ENCODE assay signal across 36 mouse cellular contexts in the genomic region with DNA sequence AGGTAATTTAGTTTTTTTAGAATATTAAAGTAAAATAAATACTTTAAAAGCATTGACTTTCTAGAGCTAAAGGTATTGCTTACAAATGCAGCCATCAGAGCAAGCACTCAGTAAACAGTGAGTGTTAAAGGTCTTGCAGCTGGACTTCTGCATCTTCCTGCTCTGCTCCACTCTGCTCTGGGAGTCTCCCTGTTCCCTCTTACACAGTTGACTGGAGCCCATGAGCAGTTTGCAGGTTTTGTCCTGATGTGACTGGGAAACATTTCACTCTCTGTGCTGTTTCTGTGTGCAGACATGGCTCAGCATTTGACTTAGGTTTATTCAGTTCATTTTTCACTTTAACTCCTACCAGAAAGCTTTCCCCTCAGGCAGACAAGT. TPM values are rescaled to one million over a fixed set of nuclear protein-coding genes. Genes with fewer than 3 reads are reported as not detected.
DNase-seq lines count a peak whose midpoint lies in the region; ATAC-seq and TF ChIP-seq lines count a peak whose summit lies in the region.
"Had no signal": no experiment of that assay in that cellular context is flagged by ENCODE, and none has a peak within 500 bp of the region (broad histone marks: within the 10 kb centered on the region; RNA-seq: fewer than 3 reads in every experiment).

No protein-coding gene starts in this region.

- no peak overlapping the region for H3K27ac ChIP-seq in liver, adult 2 months (replicated peaks; ENCODE audit: insufficient read depth, low read depth, low read length)
- H3K27ac ChIP-seq in liver, embryonic 11.5 days (ENCODE audit: low read depth, low read length) = no peak overlapping the region
- H3K27ac ChIP-seq in kidney, embryonic 15.5 days = no peak overlapping the region
- H3K27ac ChIP-seq in limb, embryonic 10.5 days = no peak overlapping the region
- H3K27ac ChIP-seq: embryonic facial prominence, embryonic 10.5 days; embryonic facial prominence, embryonic 13.5 days; forebrain, embryonic 12.5 days; forebrain, embryonic 15.5 days; heart, embryonic 15.5 days; hindbrain, embryonic 10.5 days; hindbrain, embryonic 13.5 days had no signal

- H3K9ac ChIP-seq in liver, adult 2 months (ENCODE audit: low read depth, low read length) = no peak overlapping the region
- no peak overlapping the region for H3K9ac ChIP-seq in liver, embryonic 11.5 days (ENCODE audit: low read depth, low read length)
- H3K9ac ChIP-seq in kidney, embryonic 15.5 days = no peak overlapping the region
- H3K9ac ChIP-seq: embryonic facial prominence, embryonic 13.5 days; forebrain, embryonic 12.5 days; forebrain, embryonic 15.5 days; heart, embryonic 12.5 days; heart, embryonic 15.5 days; hindbrain, embryonic 13.5 days had no signal

- no peaks in the 10 kb centered on the region for H3K36me3 ChIP-seq in liver, adult 2 months (ENCODE audit: control insufficient read depth, insufficient read depth, low read length)
- no peaks in the 10 kb centered on the region for H3K36me3 ChIP-seq in liver, embryonic 11.5 days (ENCODE audit: control insufficient read depth, insufficient read depth, low read length)
- no peaks in the 10 kb centered on the region for H3K36me3 ChIP-seq in kidney, embryonic 15.5 days
- H3K36me3 ChIP-seq in limb, embryonic 10.5 days = no peaks in the 10 kb centered on the region
- H3K36me3 ChIP-seq: embryonic facial prominence, embryonic 10.5 days; embryonic facial prominence, embryonic 13.5 days; forebrain, embryonic 12.5 days; forebrain, embryonic 15.5 days; heart, embryonic 12.5 days; heart, embryonic 15.5 days; hindbrain, embryonic 10.5 days; hindbrain, embryonic 13.5 days had no signal

- no peak for ATAC-seq in liver, embryonic 11.5 days (replicated peaks; ENCODE audit: low FRiP score)
- 0 out of 2 replicates have a peak, but pooled peaks have one; percentile 43 for ATAC-seq in kidney, embryonic 15.5 days (replicated peaks; ENCODE audit: low FRiP score)
- ATAC-seq: activated CD4-positive, CD25-positive, alpha-beta regulatory T cell, adult 4 months; CD4-positive, CD25-positive, alpha-beta regulatory T cell, adult 4 months; forebrain, embryonic 15.5 days had no signal

- 0 out of 2 replicates have a peak, but pooled peaks cover 1% of the 10 kb centered on the region for H3K4me1 ChIP-seq in liver, adult 2 months (ENCODE audit: control insufficient read depth, insufficient read depth, low read length)
- H3K4me1 ChIP-seq in liver, embryonic 11.5 days (replicated peaks; ENCODE audit: control insufficient read depth, insufficient read depth, low read length) = no peaks in the 10 kb centered on the region
- no peaks in the 10 kb centered on the region for H3K4me1 ChIP-seq in kidney, embryonic 15.5 days
- no peaks in the 10 kb centered on the region for H3K4me1 ChIP-seq in limb, embryonic 10.5 days
- H3K4me1 ChIP-seq: embryonic facial prominence, embryonic 10.5 days; embryonic facial prominence, embryonic 13.5 days; forebrain, embryonic 12.5 days; forebrain, embryonic 15.5 days; heart, embryonic 12.5 days; heart, embryonic 15.5 days; hindbrain, embryonic 10.5 days; hindbrain, embryonic 13.5 days had no signal

- TF ChIP-seq CTCF in liver, adult 2 months (IDR thresholded peaks at IDR 0.05; ENCODE audit: low read depth, low read length) = no peak

- no peak overlapping the region for H3K4me3 ChIP-seq in liver, adult 2 months (ENCODE audit: insufficient read depth, low read depth, low read length)
- H3K4me3 ChIP-seq in liver, embryonic 11.5 days (ENCODE audit: low read depth, low read length) = no peak overlapping the region
- H3K4me3 ChIP-seq in kidney, embryonic 15.5 days (replicated peaks) = no peak overlapping the region
- no peak overlapping the region for H3K4me3 ChIP-seq in limb, embryonic 10.5 days
- H3K4me3 ChIP-seq: embryonic facial prominence, embryonic 10.5 days; embryonic facial prominence, embryonic 13.5 days; erythroblast, embryonic 14.5 days; forebrain, embryonic 12.5 days; forebrain, embryonic 15.5 days; heart, embryonic 12.5 days; heart, embryonic 15.5 days; hindbrain, embryonic 10.5 days; hindbrain, embryonic 13.5 days had no signal

- no peak overlapping the region for H3K4me2 ChIP-seq in liver, embryonic 11.5 days
- no peak overlapping the region for H3K4me2 ChIP-seq in kidney, embryonic 15.5 days
- H3K4me2 ChIP-seq: embryonic facial prominence, embryonic 13.5 days; forebrain, embryonic 12.5 days; forebrain, embryonic 15.5 days; heart, embryonic 12.5 days; heart, embryonic 15.5 days; hindbrain, embryonic 13.5 days had no signal

- peak; percentile 40 for DNase-seq in liver, adult 2 months (ENCODE audit: extremely low read depth, low read depth, low spot score)
- no peak for DNase-seq in liver, embryonic 11.5 days (ENCODE audit: low spot score)
- peak; percentile 13 for DNase-seq in kidney, postnatal 10 days
- peak; percentile 43 to 50 for DNase-seq in kidney, postnatal 36 days
- DNase-seq in thymus, postnatal 36 days = no peak
- no peak for DNase-seq in limb, embryonic 10.5 days (ENCODE audit: low spot score)
- DNase-seq in heart, adult 9 months (ENCODE audit: low spot score in 2 of 2) = no peak
- DNase-seq: adrenal gland, adult 8-10 months; adrenal gland, postnatal 25 days; cerebellum, adult 11-12 months; cerebellum, adult 8-10 months; cerebellum, postnatal 10 days; cerebellum, postnatal 36 days; embryo, embryonic 11 days; gastrocnemius, postnatal 14 days; heart, adult 11 months; heart, postnatal 10 days; heart, postnatal 36 days had no signal

- no peaks in the 10 kb centered on the region for H3K27me3 ChIP-seq in liver, adult 2 months (ENCODE audit: control insufficient read depth, insufficient read depth, low read length)
- no peaks in the 10 kb centered on the region for H3K27me3 ChIP-seq in liver, embryonic 11.5 days (replicated peaks; ENCODE audit: control insufficient read depth, insufficient read depth, low read length)
- no peaks in the 10 kb centered on the region for H3K27me3 ChIP-seq in kidney, embryonic 15.5 days
- no peaks in the 10 kb centered on the region for H3K27me3 ChIP-seq in limb, embryonic 10.5 days (ENCODE audit: low read depth, poor library complexity, severe bottlenecking)
- H3K27me3 ChIP-seq: embryonic facial prominence, embryonic 13.5 days; forebrain, embryonic 12.5 days; forebrain, embryonic 15.5 days; heart, embryonic 12.5 days; heart, embryonic 15.5 days; hindbrain, embryonic 13.5 days had no signal

- TF ChIP-seq POLR2A in liver, adult 2 months (IDR thresholded peaks at IDR 0.05; ENCODE audit: extremely low read depth, insufficient read depth, low read length) = no peak

- H3K79me2 ChIP-seq in liver, adult 2 months (ENCODE audit: control insufficient read depth, insufficient read depth, low read length) = no peaks in the 10 kb centered on the region

- H3K9me3 ChIP-seq in liver, embryonic 11.5 days (ENCODE audit: control insufficient read depth, low read length) = no peaks in the 10 kb centered on the region
- H3K9me3 ChIP-seq in kidney, embryonic 15.5 days (replicated peaks) = no peaks in the 10 kb centered on the region
- no peaks in the 10 kb centered on the region for H3K9me3 ChIP-seq in limb, embryonic 10.5 days (replicated peaks)
- H3K9me3 ChIP-seq: embryonic facial prominence, embryonic 10.5 days; embryonic facial prominence, embryonic 13.5 days; forebrain, embryonic 12.5 days; forebrain, embryonic 15.5 days; heart, embryonic 12.5 days; heart, embryonic 15.5 days; hindbrain, embryonic 10.5 days; hindbrain, embryonic 13.5 days had no signal

RNA-seq across cellular contexts. Expression of a gene that starts 45.4 kb away (rescaled TPM):
- total RNA-seq in liver, adult 2 months (2014; rRNA removed) = 0.60 and 0.65 TPM in 2 replicates
- 0.11 and 0.12 TPM in 2 replicates for polyA plus RNA-seq in liver, adult 2 months (2012; rRNA removed)
- polyA plus RNA-seq in liver, embryonic 11.5 days (2014; fragmentation: Nextera tagmentation; extraction: Ambion mirVana) = 0.05 and 0.12 TPM in 2 replicates
- polyA plus RNA-seq in kidney, embryonic 15.5 days (2015; fragmentation: Nextera tagmentation; extraction: Ambion mirVana) = 9.4 and 9.7 TPM in 2 replicates
- polyA plus RNA-seq in limb, embryonic 10.5 days (2016; fragmentation: Nextera tagmentation; extraction: Ambion mirVana) = 0.64 and 0.74 TPM in 2 replicates
- total RNA-seq: MEL had no signal
- polyA plus RNA-seq: C2C12; CD4-positive, CD25-positive, alpha-beta regulatory T cell, adult 4 months; erythroblast, embryonic 14.5 days had no signal

RNA-seq across cellular contexts. Expression of a gene that starts 52.9 kb away (rescaled TPM):
- not detected in 2 replicates for total RNA-seq in liver, adult 2 months (2014; rRNA removed)
- not detected in 2 replicates for polyA plus RNA-seq in liver, adult 2 months (2012; rRNA removed)
- polyA plus RNA-seq in liver, embryonic 11.5 days (2014; fragmentation: Nextera tagmentation; extraction: Ambion mirVana) = not detected in 2 replicates
- not detected in 2 replicates for polyA plus RNA-seq in kidney, embryonic 15.5 days (2015; fragmentation: Nextera tagmentation; extraction: Ambion mirVana)
- polyA plus RNA-seq in limb, embryonic 10.5 days (2016; fragmentation: Nextera tagmentation; extraction: Ambion mirVana) = not detected in 2 replicates
- total RNA-seq: adrenal gland, adult 8-10 months; adrenal gland, postnatal 25 days; gastrocnemius, postnatal 14 days; gastrocnemius, postnatal 4 days; heart, adult 8-10 months; heart, postnatal 10 days; heart, postnatal 36 days; MEL had no signal
- polyA plus RNA-seq: activated CD4-positive, CD25-positive, alpha-beta regulatory T cell, adult 4 months; brain, embryonic 14.5 days; C2C12; CD4-positive, CD25-positive, alpha-beta regulatory T cell, adult 4 months; cortical plate, adult 2 months; embryonic facial prominence, embryonic 10.5 days; embryonic facial prominence, embryonic 13.5 days; erythroblast, embryonic 14.5 days; forebrain, embryonic 12.5 days; forebrain, embryonic 15.5 days; heart, embryonic 12.5 days; heart, embryonic 15.5 days; hindbrain, embryonic 10.5 days; hindbrain, embryonic 13.5 days had no signal

Comparison
In these comparisons a context has a peak if more than half of its experiments do, and no peak if none do; other contexts are left out.
1. DNase-seq: peak in liver, adult 2 months (single experiment), kidney, postnatal 10 days (single experiment) and kidney, postnatal 36 days (2 of 2); none in liver, embryonic 11.5 days (single experiment), thymus, postnatal 36 days (0 of 2), limb, embryonic 10.5 days (single experiment) and heart, adult 9 months (0 of 2).